Mouse (Mus musculus) hindbrain, embryonic 16.5 days (tissue): Measurements from ENCODE around the gene A430005L14Rik. TPM values are rescaled to one million over a fixed set of nuclear protein-coding genes. Genes with fewer than 3 reads are reported as not detected.

Source experiments
- ATAC-seq: fragments of 200-750 bp; cut with Nextera tagmentation; 2 replicates; pipeline ENCODE4 v1.8.0; 2017; ENCODE audit warnings: moderate TSS enrichment, moderate library complexity
- H3K27ac ChIP-seq: fragments of 300-500 bp; sonication (generic); 2 replicates; pipeline ENCODE4 v1.5.1; 2014; ENCODE audit warnings: low read depth, mild to moderate bottlenecking, control low read depth, low read length, moderate library complexity
- H3K27me3 ChIP-seq: fragments of 300-500 bp; sonication (generic); replicated peaks from 2 replicates; pipeline ENCODE4 v1.6.1; 2014; ENCODE audit warnings: low read length; ENCODE audit not compliant: control insufficient read depth, insufficient read depth
- H3K36me3 ChIP-seq: fragments of 300-500 bp; sonication (generic); 2 replicates; pipeline ENCODE4 v1.6.1; 2014; ENCODE audit warnings: mild to moderate bottlenecking, low read length, moderate library complexity, mixed read lengths; ENCODE audit not compliant: control insufficient read depth, insufficient read depth
- H3K4me1 ChIP-seq: fragments of 300-500 bp; sonication (generic); 2 replicates; pipeline ENCODE4 v1.6.1; 2014; ENCODE audit warnings: low read depth, low read length; ENCODE audit not compliant: control insufficient read depth, insufficient read depth
- H3K4me2 ChIP-seq: fragments of 300-500 bp; sonication (generic); 2 replicates; pipeline ENCODE4 v1.6.1; 2014; ENCODE audit warnings: mild to moderate bottlenecking, low read length, control low read depth, moderate library complexity
- H3K4me3 ChIP-seq: fragments of 300-500 bp; sonication (generic); 2 replicates; pipeline ENCODE4 v1.5.1; 2014; ENCODE audit warnings: mild to moderate bottlenecking, low read length, control low read depth, moderate library complexity
- H3K9ac ChIP-seq: fragments of 300-500 bp; sonication (generic); 2 replicates; pipeline ENCODE4 v1.6.1; 2014; ENCODE audit warnings: low read depth, mild to moderate bottlenecking, control low read depth, low read length, moderate library complexity
- H3K9me3 ChIP-seq: fragments of 300-500 bp; sonication (generic); 2 replicates; pipeline ENCODE4 v1.6.1; 2014; ENCODE audit warnings: mild to moderate bottlenecking, low read length, moderate library complexity; ENCODE audit not compliant: control insufficient read depth
- WGBS: fragments of 180-500 bp; shearing (Covaris S2); extraction: QIAGEN DNeasy Blood & Tissue Kit; methylation state at CpG from one replicate; pipeline ENCODE4 v1.1.7; 2014; 5-methylcytosine and 5-hydroxymethylcytosine counted together
- polyA plus RNA-seq: library from polyadenylated mRNA; unstranded; fragments of >200 nt; fragmentation: Nextera tagmentation; extraction: Ambion mirVana; gene quantifications from 2 replicates; pipeline ENCODE4 v1.2.1, GENCODE M21; 2015

Gene A430005L14Rik
- polyA plus RNA-seq, 1 experiment from 2014 or later, result 55.5 TPM

GRCm38 (mm10) chr4:153962631-153963030 is 5.6 kb downstream of the A430005L14Rik start:
- no peaks in the 10 kb centered on the region for H3K9me3 ChIP-seq
- H3K9ac ChIP-seq, result no peak overlapping the region
- no peak for ATAC-seq
- peaks cover 12% of the 10 kb centered on the region for H3K4me1 ChIP-seq
- H3K27ac ChIP-seq, result no peak overlapping the region
- H3K4me2 ChIP-seq, result no peak overlapping the region
- peaks cover 42% of the 10 kb centered on the region for H3K36me3 ChIP-seq
- WGBS, result 86% methylated on average over 7 of the region's 7 CpGs
- no peak overlapping the region for H3K4me3 ChIP-seq
- H3K27me3 ChIP-seq, result no peaks in the 10 kb centered on the region

- no peak for ATAC-seq
- H3K9me3 ChIP-seq, result no peaks in the 10 kb centered on the region
- H3K4me3 ChIP-seq, result no peak overlapping the region
- no peaks in the 10 kb centered on the region for H3K27me3 ChIP-seq
- WGBS, result 91% methylated on average over 5 of the region's 5 CpGs
- H3K4me1 ChIP-seq, result no peaks in the 10 kb centered on the region
- no peak overlapping the region for H3K4me2 ChIP-seq
- no peak overlapping the region for H3K9ac ChIP-seq
- H3K27ac ChIP-seq, result no peak overlapping the region
- peaks cover 44% of the 10 kb centered on the region for H3K36me3 ChIP-seq
Measured at GRCm38 (mm10) chr4:153966651-153967050, 9.6 kb downstream of the A430005L14Rik start.

- no peaks in the 10 kb centered on the region for H3K4me1 ChIP-seq
- no peaks in the 10 kb centered on the region for H3K27me3 ChIP-seq
- H3K27ac ChIP-seq, result no peak overlapping the region
- no peak overlapping the region for H3K4me2 ChIP-seq
- WGBS, result 79% methylated on average over 2 of the region's 2 CpGs
- H3K4me3 ChIP-seq, result no peak overlapping the region
- no peaks in the 10 kb centered on the region for H3K9me3 ChIP-seq
- H3K9ac ChIP-seq, result no peak overlapping the region
- H3K36me3 ChIP-seq, result peaks cover 37% of the 10 kb centered on the region
- ATAC-seq, result no peak
Measured at GRCm38 (mm10) chr4:153967556-153967955, 10.5 kb downstream of the A430005L14Rik start.

GRCm38 (mm10) chr4:153968063-153968462 is 11.0 kb downstream of the A430005L14Rik start:
- 0 out of 2 replicates have a peak, but pooled peaks cover 1% of the 10 kb centered on the region for H3K4me1 ChIP-seq
- 94% methylated on average over 2 of the region's 2 CpGs for WGBS
- no peak overlapping the region for H3K27ac ChIP-seq
- H3K9ac ChIP-seq, result no peak overlapping the region
- ATAC-seq, result no peak
- H3K4me2 ChIP-seq, result no peak overlapping the region
- H3K4me3 ChIP-seq, result no peak overlapping the region
- H3K36me3 ChIP-seq, result peaks cover 36% of the 10 kb centered on the region
- H3K9me3 ChIP-seq, result no peaks in the 10 kb centered on the region
- H3K27me3 ChIP-seq, result no peaks in the 10 kb centered on the region

GRCm38 (mm10) chr4:153974431-153975291 is 17.6 kb downstream of the A430005L14Rik start, which contains the start of the genes Dffb and Cep104:
TSS of gene Dffb (minus strand) at chr4:153975126.
TSS of gene Cep104 (plus strand) at chr4:153975194.
- no peaks in the 10 kb centered on the region for H3K9me3 ChIP-seq
- H3K27me3 ChIP-seq, result no peaks in the 10 kb centered on the region
- peak within 1 kb of the TSS; percentile 94 for H3K9ac ChIP-seq
- peak; percentile 98 for ATAC-seq
- H3K36me3 ChIP-seq, result peaks cover 15% of the 10 kb centered on the region
- H3K27ac ChIP-seq, result peak within 1 kb of the TSS; percentile 72
- H3K4me1 ChIP-seq, result peaks cover 26% of the 10 kb centered on the region
- 2% methylated on average over 66 of the region's 68 CpGs for WGBS
- peak within 1 kb of the TSS; percentile 96 for H3K4me3 ChIP-seq
- H3K4me2 ChIP-seq, result peak within 1 kb of the TSS; percentile 79

GRCm38 (mm10) chr4:153975292-153975662 is 18.2 kb downstream of the A430005L14Rik start:
- peak; percentile 69 for ATAC-seq
- no peaks in the 10 kb centered on the region for H3K27me3 ChIP-seq
- peak overlapping the region; percentile 72; the same call in 1 of the 2 replicates for H3K27ac ChIP-seq
- H3K36me3 ChIP-seq, result peaks cover 19% of the 10 kb centered on the region
- H3K9ac ChIP-seq, result peak overlapping the region; percentile 94
- H3K4me1 ChIP-seq, result peaks cover 26% of the 10 kb centered on the region
- H3K4me2 ChIP-seq, result peak overlapping the region; percentile 79
- H3K9me3 ChIP-seq, result no peaks in the 10 kb centered on the region
- H3K4me3 ChIP-seq, result peak overlapping the region; percentile 96
- under 1% methylated on average over 23 of the region's 33 CpGs for WGBS

GRCm38 (mm10) chr4:153975768-153976167 is 18.7 kb downstream of the A430005L14Rik start:
- Histone ChIP-seq H3K4me2 (peak overlapping the region; percentile 79), H3K9ac (peak overlapping the region; percentile 94), H3K4me3 (peak overlapping the region; percentile 96), H3K4me1 (peaks cover 26% of the 10 kb centered on the region), H3K27me3 (no peaks in the 10 kb centered on the region), H3K36me3 (peaks cover 23% of the 10 kb centered on the region), H3K27ac (no peak overlapping the region), H3K9me3 (no peaks in the 10 kb centered on the region)
- ATAC-seq, result no peak
- WGBS, result 38% methylated on average over 6 of the region's 6 CpGs

GRCm38 (mm10) chr4:153979243-153979642 is 22.2 kb downstream of the A430005L14Rik start:
- Histone ChIP-seq H3K4me3 (no peak overlapping the region), H3K9ac (no peak overlapping the region), H3K4me1 (peaks cover 19% of the 10 kb centered on the region), H3K36me3 (peaks cover 34% of the 10 kb centered on the region), H3K27ac (no peak overlapping the region), H3K4me2 (no peak overlapping the region), H3K27me3 (no peaks in the 10 kb centered on the region), H3K9me3 (no peaks in the 10 kb centered on the region)
- WGBS, result 89% methylated on average over 10 of the region's 10 CpGs
- no peak for ATAC-seq

GRCm38 (mm10) chr4:153980470-153980869 is 23.4 kb downstream of the A430005L14Rik start:
- 80% methylated on average over 11 of the region's 11 CpGs for WGBS
- no peak for ATAC-seq

More at GRCm38 (mm10) chr4:153980470-153980869, 23.4 kb downstream of the A430005L14Rik start:
- Histone ChIP-seq H3K27me3 (no peaks in the 10 kb centered on the region), H3K36me3 (peaks cover 46% of the 10 kb centered on the region), H3K4me2 (no peak overlapping the region), H3K4me3 (no peak overlapping the region), H3K4me1 (peaks cover 19% of the 10 kb centered on the region), H3K9ac (no peak overlapping the region), H3K27ac (no peak overlapping the region), H3K9me3 (no peaks in the 10 kb centered on the region)
